27 mouse cellular contexts compared by ENCODE assay signal in genomic region chr2:38999381-38999780, GRCm38 (mm10). TPM values are rescaled to one million over a fixed set of nuclear protein-coding genes. Genes with fewer than 3 reads are reported as not detected.
DNase-seq lines count a peak whose midpoint lies in the region; ATAC-seq and TF ChIP-seq lines count a peak whose summit lies in the region.
"Had no signal": no experiment of that assay in that cellular context is flagged by ENCODE, and none has a peak within 500 bp of the region (broad histone marks: within the 10 kb centered on the region; RNA-seq: fewer than 3 reads in every experiment).

No protein-coding gene starts in this region.

- peaks cover 28% of the 10 kb centered on the region for H3K4me1 ChIP-seq in embryonic facial prominence, embryonic 12.5 days
- H3K4me1 ChIP-seq in embryonic facial prominence, embryonic 10.5 days, result peaks cover 35% of the 10 kb centered on the region
- H3K4me1 ChIP-seq in kidney, embryonic 15.5 days, result peaks cover 39% of the 10 kb centered on the region
- peaks cover 14% of the 10 kb centered on the region for H3K4me1 ChIP-seq in testis, adult 2 months (ENCODE audit: control insufficient read depth, insufficient read depth, low read length)
- H3K4me1 ChIP-seq in liver, embryonic 16.5 days (ENCODE audit: control insufficient read depth, low read depth, low read length), result peaks cover 32% of the 10 kb centered on the region

- TF ChIP-seq CTCF in testis, adult 2 months (IDR thresholded peaks at IDR 0.05; ENCODE audit: control insufficient read depth, insufficient read depth, insufficient replicate concordance, low read depth, low read length), result no peak

- no peak overlapping the region for H3K27ac ChIP-seq in embryonic facial prominence, embryonic 12.5 days
- no peak overlapping the region for H3K27ac ChIP-seq in embryonic facial prominence, embryonic 10.5 days (replicated peaks)
- 0 out of 2 replicates have a peak overlapping the region, but pooled peaks have one; percentile 4 for H3K27ac ChIP-seq in kidney, embryonic 15.5 days
- no peak overlapping the region for H3K27ac ChIP-seq in testis, adult 2 months (ENCODE audit: control insufficient read depth, insufficient read depth, low read depth, low read length)
- H3K27ac ChIP-seq in liver, embryonic 16.5 days (ENCODE audit: low read length), result peak overlapping the region; percentile 10; the same call in 1 of the 2 replicates
- H3K27ac ChIP-seq: forebrain, embryonic 13.5 days; hindbrain, embryonic 14.5 days; layer of hippocampus, adult 2 months; left cerebral cortex, adult 2 months; limb, embryonic 12.5 days; liver, embryonic 14.5 days had no signal

- peaks cover 42% of the 10 kb centered on the region for H3K36me3 ChIP-seq in embryonic facial prominence, embryonic 12.5 days
- H3K36me3 ChIP-seq in embryonic facial prominence, embryonic 10.5 days (replicated peaks), result peaks cover 52% of the 10 kb centered on the region
- peaks cover 44% of the 10 kb centered on the region for H3K36me3 ChIP-seq in kidney, embryonic 15.5 days
- H3K36me3 ChIP-seq in testis, adult 2 months (ENCODE audit: control insufficient read depth, insufficient read depth, low read length), result no peaks in the 10 kb centered on the region
- H3K36me3 ChIP-seq in liver, embryonic 16.5 days (ENCODE audit: control insufficient read depth, insufficient read depth), result peaks cover 20% of the 10 kb centered on the region

- H3K27me3 ChIP-seq in embryonic facial prominence, embryonic 12.5 days, result no peaks in the 10 kb centered on the region
- H3K27me3 ChIP-seq in embryonic facial prominence, embryonic 10.5 days (replicated peaks; ENCODE audit: low read depth, poor library complexity, severe bottlenecking), result peaks cover 9% of the 10 kb centered on the region
- peaks cover 4% of the 10 kb centered on the region; the same call in 1 of the 2 replicates for H3K27me3 ChIP-seq in kidney, embryonic 15.5 days
- no peaks in the 10 kb centered on the region for H3K27me3 ChIP-seq in testis, adult 2 months (ENCODE audit: control insufficient read depth, insufficient read depth, low read length)
- H3K27me3 ChIP-seq in liver, embryonic 16.5 days (ENCODE audit: control insufficient read depth, insufficient read depth, low read depth, low read length), result no peaks in the 10 kb centered on the region
- H3K27me3 ChIP-seq: heart, embryonic 12.5 days had no signal

- H3K4me3 ChIP-seq in embryonic facial prominence, embryonic 12.5 days, result no peak overlapping the region
- no peak overlapping the region for H3K4me3 ChIP-seq in embryonic facial prominence, embryonic 10.5 days
- no peak overlapping the region for H3K4me3 ChIP-seq in kidney, embryonic 15.5 days (replicated peaks)
- H3K4me3 ChIP-seq in testis, adult 2 months (ENCODE audit: control insufficient read depth, low read depth, low read length), result peak overlapping the region; percentile 86
- H3K4me3 ChIP-seq in liver, embryonic 16.5 days (ENCODE audit: low read depth, low read length), result no peak overlapping the region
- H3K4me3 ChIP-seq: forebrain, embryonic 13.5 days; heart, embryonic 12.5 days; layer of hippocampus, adult 2 months; left cerebral cortex, adult 2 months; limb, embryonic 12.5 days had no signal

- no peaks in the 10 kb centered on the region for H3K9me3 ChIP-seq in embryonic facial prominence, embryonic 12.5 days
- no peaks in the 10 kb centered on the region for H3K9me3 ChIP-seq in embryonic facial prominence, embryonic 10.5 days
- no peaks in the 10 kb centered on the region for H3K9me3 ChIP-seq in kidney, embryonic 15.5 days (replicated peaks)
- no peaks in the 10 kb centered on the region for H3K9me3 ChIP-seq in liver, embryonic 16.5 days (replicated peaks; ENCODE audit: control insufficient read depth, low read length)
- H3K9me3 ChIP-seq: forebrain, embryonic 13.5 days; heart, embryonic 12.5 days; limb, embryonic 12.5 days had no signal

- no peak for DNase-seq in embryonic facial prominence, embryonic 10.5 days (ENCODE audit: low spot score)
- no peak for DNase-seq in kidney, postnatal 36 days
- no peak for DNase-seq in testis, postnatal 14 days (ENCODE audit: low spot score)
- DNase-seq in right cerebral cortex, postnatal 36 days (ENCODE audit: low spot score in 2 of 2), result no peak
- DNase-seq: adrenal gland, postnatal 14 days; cerebellum, adult 11-12 months; cerebellum, adult 9-11 months; gastrocnemius, postnatal 10 days; heart, postnatal 10 days; lung, postnatal 36 days; midbrain, embryonic 14.5 days; right cerebral cortex, postnatal 25 days; spleen, adult 18-20 months; thymus, adult 2 months; thymus, postnatal 36 days had no signal

- TF ChIP-seq POLR2A in testis, adult 2 months (IDR thresholded peaks at IDR 0.05; ENCODE audit: control insufficient read depth, low read depth, low read length), result no peak

- H3K9ac ChIP-seq in embryonic facial prominence, embryonic 12.5 days, result no peak overlapping the region
- no peak overlapping the region for H3K9ac ChIP-seq in kidney, embryonic 15.5 days
- H3K9ac ChIP-seq in liver, embryonic 16.5 days (ENCODE audit: low read depth, low read length), result no peak overlapping the region
- H3K9ac ChIP-seq: forebrain, embryonic 13.5 days; heart, embryonic 12.5 days; hindbrain, embryonic 14.5 days; limb, embryonic 12.5 days; liver, embryonic 14.5 days had no signal

- H3K4me2 ChIP-seq in embryonic facial prominence, embryonic 12.5 days (replicated peaks), result no peak overlapping the region
- no peak overlapping the region for H3K4me2 ChIP-seq in kidney, embryonic 15.5 days
- no peak overlapping the region for H3K4me2 ChIP-seq in liver, embryonic 16.5 days (ENCODE audit: low read depth, low read length)
- H3K4me2 ChIP-seq: forebrain, embryonic 13.5 days; heart, embryonic 12.5 days; hindbrain, embryonic 14.5 days; limb, embryonic 12.5 days had no signal

- WGBS in embryonic facial prominence, embryonic 12.5 days, result 54% methylated on average over 4 of the region's 4 CpGs
- 67% methylated on average over 4 of the region's 4 CpGs for WGBS in embryonic facial prominence, embryonic 10.5 days
- WGBS in kidney, embryonic 15.5 days, result 49% methylated on average over 4 of the region's 4 CpGs
- 42% methylated on average over 4 of the region's 4 CpGs for WGBS in liver, embryonic 16.5 days (ENCODE audit: insufficient replicate concordance)

- ATAC-seq in embryonic facial prominence, embryonic 12.5 days (ENCODE audit: insufficient number of reproducible peaks, insufficient read depth, low FRiP score, low TSS enrichment), result 0 out of 2 replicates have a peak, but pooled peaks have one; percentile 7
- no peak for ATAC-seq in kidney, embryonic 15.5 days (replicated peaks; ENCODE audit: low FRiP score)
- ATAC-seq in liver, embryonic 16.5 days (ENCODE audit: low read depth), result no peak
- ATAC-seq: forebrain, embryonic 13.5 days; inflammation-experienced regulatory T-cells, adult 6 months had no signal

RNA-seq across cellular contexts. Expression of gene Wdr38, which starts 2.1 kb away (rescaled TPM):
- polyA plus RNA-seq in embryonic facial prominence, embryonic 12.5 days (2016; fragmentation: Nextera tagmentation; extraction: Ambion mirVana), result 1.9 and 2.1 TPM in 2 replicates
- 1.6 TPM in 2 replicates for polyA plus RNA-seq in embryonic facial prominence, embryonic 10.5 days (2016; fragmentation: Nextera tagmentation; extraction: Ambion mirVana)
- polyA plus RNA-seq in kidney, embryonic 15.5 days (2015; fragmentation: Nextera tagmentation; extraction: Ambion mirVana), result 1.9 and 2.1 TPM in 2 replicates
- polyA plus RNA-seq in testis, adult 2 months (2012; rRNA removed), result 79.1 and 99.2 TPM in 2 replicates
- polyA plus RNA-seq in liver, embryonic 16.5 days (2015; fragmentation: Nextera tagmentation; extraction: Ambion mirVana), result 0.70 and 0.85 TPM in 2 replicates

RNA-seq across cellular contexts. Expression of gene Arpc5l, which starts 5.8 kb away (rescaled TPM):
- 120 and 122 TPM in 2 replicates for polyA plus RNA-seq in embryonic facial prominence, embryonic 12.5 days (2016; fragmentation: Nextera tagmentation; extraction: Ambion mirVana)
- 121 and 124 TPM in 2 replicates for polyA plus RNA-seq in embryonic facial prominence, embryonic 10.5 days (2016; fragmentation: Nextera tagmentation; extraction: Ambion mirVana)
- 131 and 132 TPM in 2 replicates for polyA plus RNA-seq in kidney, embryonic 15.5 days (2015; fragmentation: Nextera tagmentation; extraction: Ambion mirVana)
- 74.6 and 75.7 TPM in 2 replicates for polyA plus RNA-seq in testis, adult 2 months (2012; rRNA removed)
- polyA plus RNA-seq in liver, embryonic 16.5 days (2015; fragmentation: Nextera tagmentation; extraction: Ambion mirVana), result 45.8 and 48.6 TPM in 2 replicates

RNA-seq across cellular contexts. Expression of gene Rpl35, which starts 6.0 kb away (rescaled TPM):
- 1,101 and 1,116 TPM in 2 replicates for polyA plus RNA-seq in embryonic facial prominence, embryonic 12.5 days (2016; fragmentation: Nextera tagmentation; extraction: Ambion mirVana)
- polyA plus RNA-seq in embryonic facial prominence, embryonic 10.5 days (2016; fragmentation: Nextera tagmentation; extraction: Ambion mirVana), result 992 and 1,047 TPM in 2 replicates
- 1,044 and 1,085 TPM in 2 replicates for polyA plus RNA-seq in kidney, embryonic 15.5 days (2015; fragmentation: Nextera tagmentation; extraction: Ambion mirVana)
- 162 and 205 TPM in 2 replicates for polyA plus RNA-seq in testis, adult 2 months (2012; rRNA removed)
- polyA plus RNA-seq in liver, embryonic 16.5 days (2015; fragmentation: Nextera tagmentation; extraction: Ambion mirVana), result 456 and 532 TPM in 2 replicates

Comparison
In these comparisons a context has a peak if more than half of its experiments do, and no peak if none do; other contexts are left out.
1. H3K27ac ChIP-seq: peak in kidney, embryonic 15.5 days (single experiment) and liver, embryonic 16.5 days (single experiment); none in embryonic facial prominence, embryonic 12.5 days (single experiment), embryonic facial prominence, embryonic 10.5 days (single experiment) and testis, adult 2 months (single experiment).
2. RNA of gene Wdr38, which starts 2.1 kb away (polyA plus RNA-seq): 79.1 to 99.2 TPM in testis, adult 2 months; 1.9 to 2.1 TPM in kidney, embryonic 15.5 days, 1.9 to 2.1 TPM in embryonic facial prominence, embryonic 12.5 days, 1.6 TPM in embryonic facial prominence, embryonic 10.5 days and 0.70 to 0.85 TPM in liver, embryonic 16.5 days; every median in the first group is over 10 times any median in the second.